Mouse (Mus musculus): ENCODE measurements around the gene Gm49387. TPM values are rescaled to one million over a fixed set of nuclear protein-coding genes. Genes with fewer than 3 reads are reported as not detected.

Gm49387 gene
- total and polyA plus RNA-seq, 2 experiments from 2014 or later = 1.7 TPM; not detected in 1

DNA sequence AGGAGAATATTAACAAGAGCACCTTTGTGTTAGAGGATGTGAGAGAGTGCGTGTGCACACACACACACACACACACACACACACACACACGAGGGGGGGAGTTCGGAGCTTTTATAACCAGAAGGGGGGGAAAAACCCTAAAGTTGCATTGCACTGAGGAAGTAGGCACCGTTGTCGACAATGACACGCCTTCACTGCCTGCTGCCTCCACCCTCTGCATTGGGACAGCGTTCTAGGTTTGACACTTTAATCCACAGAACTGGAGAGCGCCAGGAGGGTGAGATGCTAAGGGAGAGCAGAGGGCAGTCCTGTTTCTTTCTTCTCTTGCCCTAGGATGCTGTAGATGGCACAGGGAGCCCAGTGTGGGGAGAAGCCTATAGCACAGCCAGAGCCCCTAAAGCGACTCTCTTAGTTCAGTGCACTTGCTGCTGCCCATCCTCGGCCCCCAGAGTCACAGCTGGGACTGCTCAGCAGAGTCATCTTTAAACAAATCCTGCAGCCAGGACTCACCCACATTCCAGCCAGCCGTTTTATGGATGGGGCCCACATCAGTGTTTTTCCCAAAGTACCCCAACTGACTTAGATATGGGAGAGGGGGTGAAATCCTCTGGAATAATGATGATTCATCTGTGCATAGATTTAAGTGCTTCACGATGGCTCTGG is 24.4 kb upstream of the Gm49387 start:
- Histone ChIP-seq H3K4me3 (ENCODE audit: low read depth, low read length) (no peak overlapping the region), H3K4me2 (ENCODE audit: low read depth, low read length) (no peak overlapping the region), H3K27ac (ENCODE audit: low read depth) (peak overlapping the region; percentile 92), H3K9me3 (replicated peaks; ENCODE audit: control insufficient read depth, low read length) (no peaks in the 10 kb centered on the region), H3K27me3 (ENCODE audit: control insufficient read depth, insufficient read depth, low read length) (no peaks in the 10 kb centered on the region), H3K36me3 (replicated peaks; ENCODE audit: control insufficient read depth, insufficient read depth, low read length) (peaks cover 9% of the 10 kb centered on the region), H3K4me1 (ENCODE audit: control insufficient read depth, insufficient read depth) (peaks cover 57% of the 10 kb centered on the region), H3K9ac (replicated peaks; ENCODE audit: low read depth, low read length) (no peak overlapping the region)
- DNase-seq (ENCODE audit: low spot score) = no peak
- WGBS = 69% methylated on average over 12 of the region's 12 CpGs
- ATAC-seq (ENCODE audit: insufficient read depth, low read depth) = no peak
- TF ChIP-seq CTCF (IDR thresholded peaks at IDR 0.05; ENCODE audit: low read depth) (no peak), EP300 (IDR thresholded peaks at IDR 0.05; ENCODE audit: low read depth) (no peak)

DNA sequence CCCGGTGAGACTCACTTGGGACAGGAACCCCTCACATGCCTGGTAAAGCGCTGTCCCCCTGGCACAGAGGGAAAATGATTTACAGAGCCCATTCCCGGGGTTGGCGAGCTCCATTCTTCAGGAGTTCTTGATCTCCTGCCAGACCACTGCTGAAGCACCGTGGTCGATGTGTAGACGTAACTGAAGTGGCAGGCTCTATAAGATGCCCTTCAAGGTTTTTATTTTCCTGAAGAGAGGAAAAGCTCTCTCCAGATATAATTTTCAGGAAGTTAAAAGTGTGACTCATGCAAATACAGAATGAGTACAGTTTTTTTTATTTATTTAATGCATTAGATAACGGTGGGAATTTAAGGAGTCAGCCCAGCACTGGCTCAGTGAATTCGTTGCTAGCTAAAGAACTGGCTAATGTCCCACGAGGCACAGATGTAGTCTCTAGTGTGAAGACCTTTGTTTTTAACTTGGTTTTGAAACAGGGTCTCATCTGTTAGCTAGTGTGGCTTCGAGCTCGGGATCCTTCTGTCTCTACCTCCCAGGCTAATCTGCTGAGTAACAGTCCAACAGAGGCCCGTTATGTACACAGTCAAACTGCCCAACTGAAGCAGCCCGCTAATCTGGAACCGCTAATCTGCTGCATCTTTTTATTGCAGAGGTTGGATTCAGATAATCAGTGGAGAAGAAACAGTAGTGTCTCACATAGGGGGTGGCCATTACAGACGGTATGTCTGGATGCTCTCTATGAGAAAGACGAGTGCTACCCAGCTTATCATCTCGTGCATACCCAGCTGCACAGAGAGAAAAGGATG is 23.6 kb upstream of the Gm49387 start:
- DNase-seq (ENCODE audit: low spot score) (peak; percentile 49), ATAC-seq (ENCODE audit: insufficient read depth, low read depth) (no peak)
- H3K4me2 ChIP-seq (ENCODE audit: low read depth, low read length) = no peak overlapping the region
- no peaks in the 10 kb centered on the region for H3K9me3 ChIP-seq (replicated peaks; ENCODE audit: control insufficient read depth, low read length)
- peaks cover 54% of the 10 kb centered on the region for H3K4me1 ChIP-seq (ENCODE audit: control insufficient read depth, insufficient read depth)
- H3K9ac ChIP-seq (replicated peaks; ENCODE audit: low read depth, low read length) = no peak overlapping the region
- 37% methylated on average over 18 of the region's 18 CpGs for WGBS
- TF ChIP-seq CTCF (IDR thresholded peaks at IDR 0.05; ENCODE audit: low read depth) (no peak), EP300 (IDR thresholded peaks at IDR 0.05; ENCODE audit: low read depth) (no peak)
- H3K27ac ChIP-seq (ENCODE audit: low read depth) = peak overlapping the region; percentile 92
- H3K4me3 ChIP-seq (ENCODE audit: low read depth, low read length) = no peak overlapping the region
- no peaks in the 10 kb centered on the region for H3K27me3 ChIP-seq (ENCODE audit: control insufficient read depth, insufficient read depth, low read length)
- peaks cover 9% of the 10 kb centered on the region for H3K36me3 ChIP-seq (replicated peaks; ENCODE audit: control insufficient read depth, insufficient read depth, low read length)

DNA sequence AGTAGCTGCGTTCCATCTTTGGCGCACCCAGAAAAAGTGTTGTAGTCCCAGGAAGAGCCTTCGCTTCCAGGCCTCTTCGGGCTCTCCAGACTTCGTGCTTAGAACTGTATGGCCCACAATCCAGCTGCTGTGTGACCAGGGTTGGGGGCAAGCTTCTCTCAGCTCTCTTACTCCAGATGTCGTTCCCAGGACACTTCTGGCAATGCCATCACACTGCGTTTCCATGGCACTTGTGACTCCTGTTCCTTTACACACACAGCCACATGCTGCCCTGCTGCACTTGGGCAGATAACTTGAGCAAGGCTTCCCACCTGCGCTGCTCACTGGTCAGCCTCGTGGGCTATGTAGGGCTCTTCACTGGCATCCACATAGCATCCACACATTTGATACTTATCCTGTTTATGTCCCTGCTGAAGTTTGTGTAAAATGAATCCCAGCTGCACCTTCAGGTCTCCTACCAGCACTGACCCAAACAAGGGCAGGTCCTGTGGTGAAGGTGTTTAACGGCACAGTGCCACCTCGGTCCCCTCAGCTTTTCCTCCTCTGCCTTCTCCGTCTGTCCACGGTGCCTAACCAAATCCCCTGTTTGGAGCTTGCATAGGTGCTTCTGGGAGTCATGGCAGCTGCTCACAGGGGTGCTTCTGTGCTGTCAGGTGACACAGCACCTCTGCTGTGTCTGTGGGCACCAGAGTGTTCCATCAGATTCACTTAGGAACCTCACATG is 22.9 kb upstream of the Gm49387 start:
- WGBS = 82% methylated on average over 13 of the region's 13 CpGs
- no peak for DNase-seq (ENCODE audit: low spot score)

DNA sequence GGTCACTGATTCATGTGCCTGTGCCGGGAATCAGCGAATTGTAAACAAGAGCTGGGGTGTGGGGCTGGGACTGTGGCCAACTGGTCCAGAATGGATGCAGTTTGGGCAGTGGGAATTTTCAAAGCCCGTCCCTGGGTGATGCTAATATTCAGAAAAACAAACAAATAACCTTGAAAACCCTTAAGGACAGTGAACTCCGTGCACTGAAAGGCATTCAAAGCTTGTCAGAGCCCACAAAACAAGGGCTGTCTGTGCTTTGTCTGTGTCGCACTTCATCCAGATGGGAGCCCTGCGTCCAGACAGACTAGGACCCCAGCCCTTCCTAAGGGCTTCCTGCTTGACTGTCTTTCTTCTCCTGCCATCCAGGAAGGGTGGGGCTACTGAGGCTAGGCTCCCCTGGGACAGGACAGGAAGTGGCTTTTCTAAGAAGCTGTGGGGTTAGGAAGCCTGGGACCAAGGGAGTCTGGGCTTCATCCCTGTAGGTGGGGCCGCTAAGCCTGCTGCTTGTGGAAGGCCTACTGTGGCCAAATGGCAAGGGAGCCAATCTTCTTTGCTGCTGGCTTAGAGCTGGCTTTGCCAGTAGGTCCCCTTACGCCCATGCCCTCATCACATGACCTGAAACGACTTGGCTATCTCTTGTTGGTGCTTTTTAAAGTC is 22.0 kb upstream of the Gm49387 start:
- peak; percentile 44 for ATAC-seq (ENCODE audit: insufficient read depth, low read depth)
- 14% methylated on average over 9 of the region's 9 CpGs for WGBS
- no peaks in the 10 kb centered on the region for H3K9me3 ChIP-seq (replicated peaks; ENCODE audit: control insufficient read depth, low read length)
- no peak for TF ChIP-seq CTCF (IDR thresholded peaks at IDR 0.05; ENCODE audit: low read depth)
- peak; percentile 46; the same call in 1 of the 2 replicates for TF ChIP-seq EP300 (IDR thresholded peaks at IDR 0.05; ENCODE audit: low read depth)
- no peaks in the 10 kb centered on the region for H3K27me3 ChIP-seq (ENCODE audit: control insufficient read depth, insufficient read depth, low read length)
- H3K4me1 ChIP-seq (ENCODE audit: control insufficient read depth, insufficient read depth) = peaks cover 56% of the 10 kb centered on the region
- peak overlapping the region; percentile 92 for H3K27ac ChIP-seq (ENCODE audit: low read depth)
- H3K4me3 ChIP-seq (ENCODE audit: low read depth, low read length) = peak overlapping the region; percentile 37; the same call in 1 of the 2 replicates
- peak overlapping the region; percentile 58 for H3K9ac ChIP-seq (replicated peaks; ENCODE audit: low read depth, low read length)
- peaks cover 9% of the 10 kb centered on the region for H3K36me3 ChIP-seq (replicated peaks; ENCODE audit: control insufficient read depth, insufficient read depth, low read length)
- peak overlapping the region; percentile 57 for H3K4me2 ChIP-seq (ENCODE audit: low read depth, low read length)
- DNase-seq (ENCODE audit: low spot score) = peak; percentile 69

More for the DNA sequence above, 22.9 kb upstream of the Gm49387 start:
- no peak overlapping the region for H3K4me2 ChIP-seq (ENCODE audit: low read depth, low read length)
- H3K4me1 ChIP-seq (ENCODE audit: control insufficient read depth, insufficient read depth) = peaks cover 54% of the 10 kb centered on the region
- H3K27ac ChIP-seq (ENCODE audit: low read depth) = peak overlapping the region; percentile 92
- H3K36me3 ChIP-seq (replicated peaks; ENCODE audit: control insufficient read depth, insufficient read depth, low read length) = peaks cover 9% of the 10 kb centered on the region
- no peaks in the 10 kb centered on the region for H3K9me3 ChIP-seq (replicated peaks; ENCODE audit: control insufficient read depth, low read length)
- no peak for ATAC-seq (ENCODE audit: insufficient read depth, low read depth)
- no peak overlapping the region for H3K9ac ChIP-seq (replicated peaks; ENCODE audit: low read depth, low read length)
- no peaks in the 10 kb centered on the region for H3K27me3 ChIP-seq (ENCODE audit: control insufficient read depth, insufficient read depth, low read length)
- no peak overlapping the region for H3K4me3 ChIP-seq (ENCODE audit: low read depth, low read length)
- TF ChIP-seq CTCF (IDR thresholded peaks at IDR 0.05; ENCODE audit: low read depth) = no peak
- no peak for TF ChIP-seq EP300 (IDR thresholded peaks at IDR 0.05; ENCODE audit: low read depth)

Measured in heart, postnatal 0 days (tissue).